Mouse (Mus musculus): ENCODE measurements around the gene Ambra1. TPM values are rescaled to one million over a fixed set of nuclear protein-coding genes. Genes with fewer than 3 reads are reported as not detected.

Ambra1 gene
- polyA plus RNA-seq, 1 experiment from 2014 or later: 16.1 TPM

- Histone ChIP-seq H3K36me3 (ENCODE audit: control insufficient read depth, insufficient read depth, low read length) (no peaks in the 10 kb centered on the region), H3K4me3 (ENCODE audit: low read length) (no peak overlapping the region), H3K4me1 (replicated peaks; ENCODE audit: control insufficient read depth, insufficient read depth, low read length) (no peaks in the 10 kb centered on the region), H3K4me2 (ENCODE audit: low read depth, low read length) (no peak overlapping the region), H3K9me3 (ENCODE audit: control insufficient read depth, low read length) (no peaks in the 10 kb centered on the region), H3K27ac (ENCODE audit: low read length) (no peak overlapping the region), H3K27me3 (ENCODE audit: control insufficient read depth, insufficient read depth, low read depth, low read length) (no peaks in the 10 kb centered on the region), H3K9ac (ENCODE audit: low read length) (no peak overlapping the region)
- ATAC-seq (ENCODE audit: low read depth): no peak
- WGBS: 85% methylated on average over 3 of the region's 3 CpGs
Measured at GRCm38 (mm10) chr2:91835631-91836030, 105.7 kb downstream of the Ambra1 start.

DNA sequence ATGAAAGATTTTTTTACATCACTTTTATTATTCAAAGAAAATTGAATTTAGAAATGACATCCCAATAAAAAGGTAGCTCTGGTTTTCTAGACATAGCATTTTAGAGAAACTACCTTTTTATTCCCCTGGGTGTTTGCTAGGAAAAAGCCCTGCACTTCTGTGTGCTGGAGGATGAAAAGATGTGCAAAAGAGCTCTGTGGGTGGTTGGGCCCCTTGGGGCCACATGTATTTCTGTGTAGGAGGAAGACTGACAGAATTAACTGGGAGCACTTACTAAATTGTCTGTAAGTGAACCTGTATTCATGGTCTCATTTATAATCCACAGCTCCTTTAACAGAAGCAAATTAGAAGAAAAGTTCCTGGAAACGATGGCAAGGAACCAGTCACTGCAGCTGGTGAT, 114.2 kb downstream of the Ambra1 start:
- Histone ChIP-seq H3K4me1 (replicated peaks; ENCODE audit: control insufficient read depth, insufficient read depth, low read length) (no peaks in the 10 kb centered on the region), H3K27me3 (ENCODE audit: control insufficient read depth, insufficient read depth, low read depth, low read length) (no peaks in the 10 kb centered on the region), H3K9me3 (ENCODE audit: control insufficient read depth, low read length) (no peaks in the 10 kb centered on the region), H3K9ac (ENCODE audit: low read length) (no peak overlapping the region), H3K36me3 (ENCODE audit: control insufficient read depth, insufficient read depth, low read length) (no peaks in the 10 kb centered on the region), H3K27ac (ENCODE audit: low read length) (no peak overlapping the region), H3K4me3 (ENCODE audit: low read length) (no peak overlapping the region), H3K4me2 (ENCODE audit: low read depth, low read length) (no peak overlapping the region)
- no peak for ATAC-seq (ENCODE audit: low read depth)
- WGBS: 82% methylated on average over 1 of the region's 1 CpGs

DNA sequence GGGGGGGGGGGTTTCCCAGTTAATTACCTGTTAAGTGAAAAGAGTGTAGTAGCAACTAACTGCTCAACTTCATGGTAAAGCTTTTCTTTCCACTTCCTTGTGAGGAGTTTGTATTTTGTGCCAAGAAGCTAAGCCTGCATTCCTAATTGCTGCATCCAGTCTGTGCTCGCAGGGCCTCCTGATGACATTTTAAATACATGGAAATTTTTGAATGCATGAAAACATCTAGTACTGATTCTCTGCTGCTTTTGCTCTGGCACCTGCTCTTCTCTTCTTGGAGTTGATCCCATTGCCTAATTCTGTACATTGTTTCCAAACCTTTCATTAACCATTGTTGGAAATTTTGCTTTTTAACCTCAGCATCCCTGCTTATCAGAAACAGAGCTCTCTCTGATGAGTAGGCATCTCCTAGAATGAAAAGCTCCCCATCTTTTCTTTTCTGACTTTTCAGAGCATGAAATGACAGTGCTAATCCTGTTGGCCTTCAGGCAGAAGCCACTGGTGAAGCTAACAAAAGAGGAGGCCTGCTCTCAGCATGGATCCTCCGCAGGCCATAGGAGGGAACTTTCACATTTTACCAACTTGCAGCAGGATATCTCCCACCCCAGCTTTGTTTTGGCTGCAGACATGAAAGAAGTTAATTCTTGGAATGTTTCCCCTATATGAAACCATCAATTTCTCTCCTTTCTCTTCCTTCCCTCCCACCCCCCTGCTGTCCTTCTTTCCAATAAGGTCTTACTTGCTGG, 122.7 kb downstream of the Ambra1 start:
- ATAC-seq (ENCODE audit: low read depth): no peak
- Histone ChIP-seq H3K9me3 (ENCODE audit: control insufficient read depth, low read length) (no peaks in the 10 kb centered on the region), H3K4me1 (replicated peaks; ENCODE audit: control insufficient read depth, insufficient read depth, low read length) (no peaks in the 10 kb centered on the region), H3K4me3 (ENCODE audit: low read length) (no peak overlapping the region), H3K27ac (ENCODE audit: low read length) (no peak overlapping the region), H3K27me3 (ENCODE audit: control insufficient read depth, insufficient read depth, low read depth, low read length) (no peaks in the 10 kb centered on the region), H3K36me3 (ENCODE audit: control insufficient read depth, insufficient read depth, low read length) (no peaks in the 10 kb centered on the region), H3K4me2 (ENCODE audit: low read depth, low read length) (no peak overlapping the region), H3K9ac (ENCODE audit: low read length) (no peak overlapping the region)
- 65% methylated on average over 2 of the region's 2 CpGs for WGBS

DNA sequence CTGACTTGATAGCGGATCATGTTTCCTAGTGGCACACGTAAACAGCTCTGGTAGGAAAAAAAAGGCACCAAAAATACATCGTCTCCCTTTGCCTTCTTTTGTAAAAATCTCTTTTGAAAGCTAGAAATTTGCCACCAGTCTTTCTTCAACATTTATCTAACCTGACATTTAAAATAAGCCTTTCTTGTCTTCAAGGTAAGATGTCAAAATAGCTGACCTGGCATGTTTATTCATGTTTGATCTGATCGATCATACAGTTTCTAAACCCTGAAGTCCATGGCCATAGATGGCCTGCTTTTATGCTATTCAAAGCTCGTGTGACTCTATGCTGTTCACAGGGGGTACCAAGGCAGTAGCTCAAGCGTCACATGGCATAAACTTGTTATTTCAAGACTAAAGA, 124.6 kb downstream of the Ambra1 start:
- WGBS: 83% methylated on average over 6 of the region's 6 CpGs
- Histone ChIP-seq H3K27me3 (ENCODE audit: control insufficient read depth, insufficient read depth, low read depth, low read length) (no peaks in the 10 kb centered on the region), H3K4me1 (replicated peaks; ENCODE audit: control insufficient read depth, insufficient read depth, low read length) (no peaks in the 10 kb centered on the region), H3K27ac (ENCODE audit: low read length) (no peak overlapping the region), H3K36me3 (ENCODE audit: control insufficient read depth, insufficient read depth, low read length) (no peaks in the 10 kb centered on the region), H3K9me3 (ENCODE audit: control insufficient read depth, low read length) (no peaks in the 10 kb centered on the region), H3K4me3 (ENCODE audit: low read length) (no peak overlapping the region), H3K9ac (ENCODE audit: low read length) (no peak overlapping the region), H3K4me2 (ENCODE audit: low read depth, low read length) (no peak overlapping the region)
- no peak for ATAC-seq (ENCODE audit: low read depth)

DNA sequence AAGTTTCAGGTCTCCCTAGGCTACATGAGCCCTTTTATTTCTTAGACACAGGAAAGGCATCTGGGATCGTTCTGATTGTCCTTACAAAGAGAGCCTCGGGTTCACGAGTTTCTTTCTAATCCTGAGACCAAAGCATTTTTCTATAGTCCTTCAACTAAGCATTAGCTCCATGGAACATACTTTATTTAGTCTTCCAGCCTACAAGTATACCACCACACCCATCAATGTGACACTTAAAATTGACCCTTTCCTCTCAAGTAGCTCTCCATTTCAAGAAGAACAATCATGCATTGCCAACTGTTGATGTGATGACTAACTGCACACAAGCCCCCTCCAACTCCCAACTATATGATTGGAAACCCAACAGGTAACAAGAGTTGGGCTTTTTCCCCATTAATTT, 127.0 kb downstream of the Ambra1 start:
- Histone ChIP-seq H3K9ac (ENCODE audit: low read length) (no peak overlapping the region), H3K4me2 (ENCODE audit: low read depth, low read length) (no peak overlapping the region), H3K4me3 (ENCODE audit: low read length) (no peak overlapping the region), H3K4me1 (replicated peaks; ENCODE audit: control insufficient read depth, insufficient read depth, low read length) (no peaks in the 10 kb centered on the region), H3K36me3 (ENCODE audit: control insufficient read depth, insufficient read depth, low read length) (no peaks in the 10 kb centered on the region), H3K27ac (ENCODE audit: low read length) (no peak overlapping the region), H3K9me3 (ENCODE audit: control insufficient read depth, low read length) (no peaks in the 10 kb centered on the region), H3K27me3 (ENCODE audit: control insufficient read depth, insufficient read depth, low read depth, low read length) (no peaks in the 10 kb centered on the region)
- ATAC-seq (ENCODE audit: low read depth): no peak
- 73% methylated on average over 3 of the region's 3 CpGs for WGBS

- no peaks in the 10 kb centered on the region for H3K4me1 ChIP-seq (replicated peaks; ENCODE audit: control insufficient read depth, insufficient read depth, low read length)
- no peaks in the 10 kb centered on the region for H3K36me3 ChIP-seq (ENCODE audit: control insufficient read depth, insufficient read depth, low read length)
- no peak overlapping the region for H3K4me2 ChIP-seq (ENCODE audit: low read depth, low read length)
- WGBS: 66% methylated on average over 4 of the region's 4 CpGs
- H3K4me3 ChIP-seq (ENCODE audit: low read length): no peak overlapping the region
- H3K27ac ChIP-seq (ENCODE audit: low read length): no peak overlapping the region
- no peaks in the 10 kb centered on the region for H3K9me3 ChIP-seq (ENCODE audit: control insufficient read depth, low read length)
- ATAC-seq (ENCODE audit: low read depth): no peak
- no peak overlapping the region for H3K9ac ChIP-seq (ENCODE audit: low read length)
- no peaks in the 10 kb centered on the region for H3K27me3 ChIP-seq (ENCODE audit: control insufficient read depth, insufficient read depth, low read depth, low read length)
Measured at GRCm38 (mm10) chr2:91859423-91859822, 129.5 kb downstream of the Ambra1 start.

- Histone ChIP-seq H3K4me1 (replicated peaks; ENCODE audit: control insufficient read depth, insufficient read depth, low read length) (peaks cover 4% of the 10 kb centered on the region; the same call in 1 of the 2 replicates), H3K9me3 (ENCODE audit: control insufficient read depth, low read length) (no peaks in the 10 kb centered on the region), H3K4me2 (ENCODE audit: low read depth, low read length) (0 out of 2 replicates have a peak overlapping the region, but pooled peaks have one; percentile 2), H3K27me3 (ENCODE audit: control insufficient read depth, insufficient read depth, low read depth, low read length) (no peaks in the 10 kb centered on the region), H3K36me3 (ENCODE audit: control insufficient read depth, insufficient read depth, low read length) (no peaks in the 10 kb centered on the region), H3K9ac (ENCODE audit: low read length) (no peak overlapping the region), H3K27ac (ENCODE audit: low read length) (no peak overlapping the region), H3K4me3 (ENCODE audit: low read length) (no peak overlapping the region)
- WGBS: 33% methylated on average over 8 of the region's 8 CpGs
- 0 out of 2 replicates have a peak, but pooled peaks have one; percentile 38 for ATAC-seq (ENCODE audit: low read depth)
Measured at GRCm38 (mm10) chr2:91870754-91871153, 140.8 kb downstream of the Ambra1 start.

GRCm38 (mm10) chr2:91871225-91871624, 141.3 kb downstream of the Ambra1 start:
- Histone ChIP-seq H3K27me3 (ENCODE audit: control insufficient read depth, insufficient read depth, low read depth, low read length) (no peaks in the 10 kb centered on the region), H3K9me3 (ENCODE audit: control insufficient read depth, low read length) (no peaks in the 10 kb centered on the region), H3K36me3 (ENCODE audit: control insufficient read depth, insufficient read depth, low read length) (no peaks in the 10 kb centered on the region), H3K4me2 (ENCODE audit: low read depth, low read length) (no peak overlapping the region), H3K27ac (ENCODE audit: low read length) (no peak overlapping the region), H3K4me3 (ENCODE audit: low read length) (no peak overlapping the region), H3K9ac (ENCODE audit: low read length) (no peak overlapping the region), H3K4me1 (replicated peaks; ENCODE audit: control insufficient read depth, insufficient read depth, low read length) (peaks cover 4% of the 10 kb centered on the region; the same call in 1 of the 2 replicates)
- WGBS: 77% methylated on average over 1 of the region's 1 CpGs
- no peak for ATAC-seq (ENCODE audit: low read depth)

- no peak overlapping the region for H3K4me3 ChIP-seq (ENCODE audit: low read length)
- no peak overlapping the region for H3K9ac ChIP-seq (ENCODE audit: low read length)
- no peaks in the 10 kb centered on the region for H3K36me3 ChIP-seq (ENCODE audit: control insufficient read depth, insufficient read depth, low read length)
- H3K27me3 ChIP-seq (ENCODE audit: control insufficient read depth, insufficient read depth, low read depth, low read length): no peaks in the 10 kb centered on the region
- no peak overlapping the region for H3K4me2 ChIP-seq (ENCODE audit: low read depth, low read length)
- H3K4me1 ChIP-seq (replicated peaks; ENCODE audit: control insufficient read depth, insufficient read depth, low read length): peaks cover 4% of the 10 kb centered on the region; the same call in 1 of the 2 replicates
- whole genome bisulfite sequencing: 72% methylated on average over 3 of the region's 3 CpGs
- no peak overlapping the region for H3K27ac ChIP-seq (ENCODE audit: low read length)
- no peaks in the 10 kb centered on the region for H3K9me3 ChIP-seq (ENCODE audit: control insufficient read depth, low read length)
- ATAC-seq (ENCODE audit: low read depth): peak; percentile 79
Measured at GRCm38 (mm10) chr2:91872658-91873057, 142.7 kb downstream of the Ambra1 start.
